Mouse (Mus musculus) bone marrow, adult 2 months (tissue): ENCODE results near the gene Cdc42bpa. TPM values are rescaled to one million over a fixed set of nuclear protein-coding genes. Genes with fewer than 3 reads are reported as not detected.

Experiments used
- H3K27ac ChIP-seq: fragments of 200-500 bp; 2 replicates; pipeline ENCODE4 v1.5.1; 2012; ENCODE audit warnings: low read depth, mild to moderate bottlenecking, control low read depth, inconsistent platforms, low read length; ENCODE audit not compliant: control insufficient read depth, poor library complexity, insufficient read depth
- H3K4me1 ChIP-seq: fragments of 200-500 bp; 2 replicates; pipeline ENCODE4 v1.6.1; 2011; ENCODE audit warnings: low read length; ENCODE audit not compliant: control insufficient read depth, insufficient read depth
- H3K4me3 ChIP-seq: fragments of 200-500 bp; replicated peaks from 2 replicates; pipeline ENCODE3; 2011; ENCODE audit warnings: mild to moderate bottlenecking, low read depth, low read length, control low read depth; ENCODE audit not compliant: control insufficient read depth
- CTCF ChIP-seq: fragments of 200-500 bp; IDR thresholded peaks from 2 replicates; pipeline ENCODE4 v1.5.1; 2011; ENCODE audit warnings: low read length, control low read depth; ENCODE audit not compliant: control insufficient read depth, insufficient read depth
- POLR2A ChIP-seq: fragments of 200-500 bp; IDR thresholded peaks from 2 replicates; pipeline ENCODE4 v1.6.1; 2011; ENCODE audit warnings: low read depth, mild to moderate bottlenecking, control low read depth, low read length, borderline replicate concordance; ENCODE audit not compliant: control insufficient read depth
- WGBS: fragments of 180-500 bp; shearing (Covaris S2); methylation state at CpG from one replicate; pipeline ENCODE4 v1.1.7; 2018; 5-methylcytosine and 5-hydroxymethylcytosine counted together
- polyA plus RNA-seq: library from polyadenylated mRNA; stranded (reverse); fragments of >200 nt; gene quantifications from 2 replicates; pipeline ENCODE4 v1.2.4, GENCODE M21; 2011; ENCODE audit warnings: low replicate concordance; ENCODE audit not compliant: missing spikeins, insufficient read depth, insufficient read length

Cdc42bpa gene
- polyA plus RNA-seq, 1 experiment = 8.7 TPM

DNA sequence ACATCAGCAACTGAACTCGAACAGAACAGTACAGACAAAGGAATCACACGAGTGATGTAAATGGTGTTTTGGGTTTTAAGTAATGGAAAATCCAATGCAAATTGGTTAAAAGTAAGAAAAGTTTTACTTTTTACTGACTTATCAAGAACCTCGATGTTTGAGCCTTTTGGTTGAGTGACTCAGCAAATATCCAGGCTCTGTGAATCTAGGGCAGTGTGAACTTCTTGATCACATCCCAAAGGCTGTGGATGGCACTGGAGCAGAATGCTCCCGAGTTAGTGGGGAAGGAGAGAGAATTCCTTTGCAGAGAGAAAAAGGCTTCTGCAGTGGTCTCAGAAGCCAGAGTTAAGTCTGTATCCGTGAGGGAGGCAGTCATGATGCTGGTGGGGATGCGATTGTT is 14.7 kb downstream of the Cdc42bpa start:
- 72% methylated on average over 6 of the region's 6 CpGs for WGBS
- no peak overlapping the region for H3K27ac ChIP-seq
- H3K4me3 ChIP-seq = no peak overlapping the region
- peaks cover 2% of the 10 kb centered on the region for H3K4me1 ChIP-seq
- TF ChIP-seq POLR2A = no peak
- no peak for TF ChIP-seq CTCF

DNA sequence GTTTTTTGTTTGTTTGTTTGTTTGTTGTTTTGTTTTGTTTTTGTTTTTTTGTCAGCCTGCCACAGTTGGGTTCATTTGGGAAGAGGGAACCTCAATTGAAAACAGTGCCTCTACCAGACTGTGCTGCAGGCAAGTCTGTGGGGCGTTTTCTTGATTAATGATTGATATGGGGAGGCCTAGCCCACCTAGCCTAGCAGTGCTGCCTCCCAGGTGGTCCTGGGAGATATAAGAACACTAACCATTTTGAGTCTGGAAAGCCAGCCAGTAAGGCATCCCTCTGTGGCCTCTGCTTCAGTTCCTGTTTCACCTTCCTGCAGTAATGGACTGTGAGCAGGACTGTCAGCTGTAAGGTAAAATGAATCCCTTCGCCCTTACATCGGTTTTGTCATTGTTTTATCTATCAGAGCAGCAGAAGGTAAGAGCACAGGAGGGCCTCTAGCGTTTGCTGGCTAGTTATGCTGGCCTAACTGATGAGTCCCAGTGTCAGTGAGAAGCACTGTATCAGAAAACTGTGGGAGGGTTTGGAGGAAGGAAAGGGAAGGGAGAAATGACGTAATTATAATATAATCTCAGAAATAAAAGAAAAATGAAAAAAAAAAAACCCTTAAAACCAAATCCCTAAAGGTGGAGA is 15.5 kb downstream of the Cdc42bpa start:
- H3K4me3 ChIP-seq = no peak overlapping the region
- no peak for TF ChIP-seq CTCF
- TF ChIP-seq POLR2A = no peak
- no peak overlapping the region for H3K27ac ChIP-seq

DNA sequence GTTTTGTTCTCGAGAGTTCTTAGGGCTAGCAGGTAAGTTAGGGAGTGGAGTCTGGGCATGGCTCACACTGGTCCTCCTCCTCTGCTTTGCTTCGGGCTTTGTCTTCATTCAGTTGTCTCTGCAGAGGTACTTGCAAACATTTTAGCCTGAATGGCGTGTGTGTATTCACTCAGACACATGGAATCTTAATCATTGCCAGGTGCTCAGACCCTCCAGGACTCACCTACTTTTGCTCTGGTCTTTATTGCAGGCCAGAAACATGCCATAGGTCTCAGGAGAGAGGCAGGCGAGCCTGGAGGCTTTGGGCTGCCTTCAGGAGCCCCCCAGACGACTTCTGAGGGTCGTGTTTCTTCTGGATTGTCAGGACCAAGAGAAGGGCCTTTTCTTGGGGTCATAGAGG is 17.2 kb downstream of the Cdc42bpa start:
- no peak overlapping the region for H3K27ac ChIP-seq
- no peak overlapping the region for H3K4me3 ChIP-seq
- TF ChIP-seq POLR2A (no peak), CTCF (no peak)
- H3K4me1 ChIP-seq = peaks cover 2% of the 10 kb centered on the region
- 82% methylated on average over 6 of the region's 6 CpGs for WGBS

More for the DNA sequence above, 15.5 kb downstream of the Cdc42bpa start:
- peaks cover 2% of the 10 kb centered on the region for H3K4me1 ChIP-seq
- 41% methylated on average over 5 of the region's 5 CpGs for WGBS

DNA sequence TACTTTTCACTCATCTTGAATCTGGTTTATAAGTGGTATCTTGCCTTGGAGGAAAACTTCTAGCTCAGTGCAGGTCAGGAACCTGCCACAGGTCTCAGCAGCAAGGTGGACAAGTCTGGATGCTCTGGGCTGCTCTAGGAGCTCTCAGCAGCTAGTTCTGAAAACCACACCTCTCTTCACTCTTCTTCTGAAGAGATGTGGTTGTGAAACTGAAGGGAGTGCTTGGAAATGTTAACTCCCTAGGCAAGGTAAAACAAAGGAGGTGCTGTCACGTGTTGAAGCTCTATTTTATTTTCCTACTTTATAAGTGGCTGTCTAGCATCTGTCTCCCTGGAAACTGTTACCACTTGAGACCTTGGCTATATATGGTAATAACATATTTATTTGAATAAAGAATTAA is 18.5 kb downstream of the Cdc42bpa start:
- WGBS = 59% methylated on average over 1 of the region's 1 CpGs

DNA sequence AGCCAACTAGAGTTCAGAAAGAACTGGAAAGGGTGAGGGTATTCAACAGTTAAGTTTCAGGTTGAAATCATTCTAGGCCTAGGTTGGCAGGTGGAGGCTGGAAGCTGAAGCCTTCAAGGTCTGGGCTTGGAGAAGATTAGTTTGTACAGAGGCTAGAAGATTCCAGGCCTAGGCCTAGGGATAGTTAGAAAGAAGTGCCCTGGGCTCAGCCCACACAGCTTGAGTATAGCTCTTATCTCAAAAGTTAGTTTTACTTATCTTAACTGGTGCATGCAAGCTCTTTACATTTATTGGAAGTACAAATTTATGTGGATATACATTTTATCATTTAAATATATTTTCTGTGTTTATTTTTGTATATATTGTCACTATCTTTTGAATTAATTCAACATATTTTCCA is 21.4 kb downstream of the Cdc42bpa start:
- no peak for TF ChIP-seq CTCF
- no peak for TF ChIP-seq POLR2A
- Histone ChIP-seq H3K27ac (no peak overlapping the region), H3K4me1 (no peaks in the 10 kb centered on the region), H3K4me3 (no peak overlapping the region)

More for the DNA sequence above, 18.5 kb downstream of the Cdc42bpa start:
- TF ChIP-seq POLR2A = no peak
- TF ChIP-seq CTCF = no peak
- Histone ChIP-seq H3K27ac (no peak overlapping the region), H3K4me1 (peaks cover 2% of the 10 kb centered on the region), H3K4me3 (no peak overlapping the region)

DNA sequence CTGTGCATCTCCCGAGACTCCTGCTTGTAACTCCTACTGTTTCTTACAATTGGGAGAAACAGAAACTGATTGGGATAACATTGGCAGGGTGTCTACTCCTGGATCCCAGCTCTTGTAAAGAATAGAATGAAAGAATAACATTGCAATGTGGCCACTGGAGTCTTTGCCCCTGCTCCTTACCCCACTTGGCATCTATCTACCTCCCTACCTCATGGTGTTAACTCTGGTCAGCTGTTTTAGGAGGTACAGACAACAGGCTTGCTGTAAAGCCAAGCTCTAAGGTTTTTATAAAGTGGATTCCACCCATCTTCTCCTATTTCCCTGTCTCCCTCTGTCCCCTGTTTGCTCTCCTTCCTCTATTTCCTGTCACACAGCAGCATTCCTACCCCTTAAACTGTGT is 21.9 kb downstream of the Cdc42bpa start:
- Histone ChIP-seq H3K4me3 (no peak overlapping the region), H3K27ac (no peak overlapping the region), H3K4me1 (no peaks in the 10 kb centered on the region)
- TF ChIP-seq POLR2A (no peak), CTCF (no peak)
- WGBS = 77% methylated on average over 1 of the region's 1 CpGs

DNA sequence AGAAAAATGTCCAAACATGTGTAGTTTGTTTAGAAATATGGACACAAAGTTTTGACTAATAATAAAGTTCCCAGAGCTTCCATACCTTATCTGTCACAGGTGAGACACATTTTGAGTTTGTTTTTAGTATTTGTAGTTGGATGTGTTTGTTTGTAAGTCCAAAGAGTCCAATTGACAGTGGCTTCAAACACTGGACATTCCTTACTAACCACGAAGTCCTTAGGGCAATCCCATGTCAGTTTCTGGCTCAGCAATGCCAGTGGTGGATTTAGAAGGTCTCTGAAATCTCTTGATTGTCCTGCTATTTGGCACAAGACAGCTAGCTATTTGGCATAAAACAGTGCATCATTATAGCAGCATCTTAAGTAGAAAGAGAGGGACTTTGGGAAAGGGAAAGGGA is 22.7 kb downstream of the Cdc42bpa start:
- 77% methylated on average over 1 of the region's 1 CpGs for whole genome bisulfite sequencing
- Histone ChIP-seq H3K4me3 (no peak overlapping the region), H3K27ac (no peak overlapping the region), H3K4me1 (no peaks in the 10 kb centered on the region)
- TF ChIP-seq CTCF (no peak), POLR2A (no peak)

DNA sequence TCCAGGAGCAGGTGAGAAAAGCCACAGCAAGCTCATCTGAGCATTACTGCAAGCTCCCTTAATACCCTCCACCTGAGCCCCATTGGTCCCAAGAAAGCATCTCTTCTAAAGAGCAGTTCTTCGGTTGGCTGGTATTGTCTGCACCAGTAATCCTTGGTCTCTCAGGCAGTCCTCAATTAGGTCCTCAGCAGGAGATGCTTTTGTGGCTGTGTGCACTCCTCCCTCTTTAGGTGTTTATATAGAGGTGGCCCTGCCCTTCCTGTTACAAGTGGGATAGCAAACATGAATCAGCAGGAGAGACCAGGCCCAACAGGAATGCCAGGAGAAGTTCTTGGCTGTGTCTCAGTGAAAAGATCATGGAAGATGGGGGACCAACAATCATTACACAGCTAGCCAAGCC is 23.9 kb downstream of the Cdc42bpa start:
- TF ChIP-seq CTCF = no peak
- TF ChIP-seq POLR2A = no peak
- Histone ChIP-seq H3K4me3 (no peak overlapping the region), H3K27ac (no peak overlapping the region), H3K4me1 (no peaks in the 10 kb centered on the region)
- 86% methylated on average over 1 of the region's 1 CpGs for WGBS
